Mouse (Mus musculus) olfactory bulb, adult 2 months (tissue): Measurements from ENCODE around the gene Glt28d2.

Source experiments
- CTCF ChIP-seq: fragments of 200-500 bp; IDR thresholded peaks from 2 replicates; pipeline ENCODE4 v1.5.1; 2012; ENCODE audit warnings: low read depth, mild to moderate bottlenecking, low read length, moderate library complexity; ENCODE audit not compliant: insufficient read depth
- POLR2A ChIP-seq: fragments of 200-500 bp; IDR thresholded peaks from 2 replicates; pipeline ENCODE4 v1.6.1; 2012; ENCODE audit warnings: mild to moderate bottlenecking, low read depth, low read length, moderate library complexity; ENCODE audit not compliant: insufficient read depth

DNA sequence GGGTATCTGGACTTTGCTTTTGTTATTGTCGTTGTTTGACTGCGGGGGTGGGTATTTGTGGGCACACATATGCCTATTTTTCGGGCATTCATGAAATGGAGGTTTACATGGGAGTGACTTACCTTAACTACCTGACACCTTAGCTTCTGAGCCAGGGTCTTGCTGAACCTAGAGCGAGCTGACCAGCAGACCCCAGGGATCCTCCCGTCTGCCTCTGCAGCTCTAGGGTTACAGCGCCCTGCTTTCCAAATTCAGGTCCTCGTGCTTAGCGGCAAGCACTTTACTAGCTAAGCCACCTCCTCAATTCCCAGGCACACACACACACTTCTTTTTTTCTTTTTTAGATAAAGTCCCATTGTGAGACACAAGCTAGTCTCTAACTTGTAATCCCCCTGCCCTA lies 36.0 kb upstream of the Glt28d2 start:
- no peak for TF ChIP-seq CTCF
- TF ChIP-seq POLR2A, result no peak
